Mouse (Mus musculus) midbrain, embryonic 14.5 days (tissue): ENCODE measurements around the gene Ifna7. TPM values are rescaled to one million over a fixed set of nuclear protein-coding genes. Genes with fewer than 3 reads are reported as not detected.
"Not testable (repeated sequence)": the region's sequence is repeated elsewhere in the genome, so short reads cannot be mapped to it uniquely, and the experiment has no call there.

Experiments used
- ATAC-seq: fragments of 200-750 bp; cut with Nextera tagmentation; 2 replicates; pipeline ENCODE4 v1.8.0; 2017; ENCODE audit warnings: moderate number of reproducible peaks, moderate library complexity; ENCODE audit not compliant: low FRiP score, low TSS enrichment
- DNase-seq: peaks from one replicate; pipeline ENCODE4 v3.0.0-alpha.2; 2015
- H3K27ac ChIP-seq: fragments of 300-500 bp; sonication (generic); replicated peaks from 2 replicates; pipeline ENCODE4 v1.5.1; 2014; ENCODE audit warnings: mild to moderate bottlenecking, low read depth, low read length, moderate library complexity
- H3K27me3 ChIP-seq: fragments of 300-500 bp; sonication (generic); 2 replicates; pipeline ENCODE4 v1.6.1; 2014; ENCODE audit warnings: low read length, control low read depth, mixed read lengths; ENCODE audit not compliant: control insufficient read depth, insufficient read depth
- H3K36me3 ChIP-seq: fragments of 300-500 bp; sonication (generic); 2 replicates; pipeline ENCODE4 v1.6.1; 2014; ENCODE audit warnings: low read length, control low read depth; ENCODE audit not compliant: control insufficient read depth, insufficient read depth
- H3K4me1 ChIP-seq: fragments of 300-500 bp; sonication (generic); 2 replicates; pipeline ENCODE4 v1.6.1; 2014; ENCODE audit warnings: mild to moderate bottlenecking, antibody characterized with exemption, low read length, control low read depth; ENCODE audit not compliant: control insufficient read depth, insufficient read depth
- H3K4me2 ChIP-seq: fragments of 300-500 bp; sonication (generic); 2 replicates; pipeline ENCODE4 v1.6.1; 2014; ENCODE audit warnings: mild to moderate bottlenecking, low read length, moderate library complexity
- H3K4me3 ChIP-seq: fragments of 300-500 bp; sonication (generic); replicated peaks from 2 replicates; pipeline ENCODE4 v1.5.1; 2014; ENCODE audit warnings: low read depth, low read length
- H3K9ac ChIP-seq: fragments of 300-500 bp; sonication (generic); replicated peaks from 2 replicates; pipeline ENCODE4 v1.6.1; 2014; ENCODE audit warnings: mild to moderate bottlenecking, low read length, moderate library complexity
- H3K9me3 ChIP-seq: fragments of 300-500 bp; sonication (generic); 2 replicates; pipeline ENCODE4 v1.6.1; 2016; ENCODE audit warnings: low read length, control low read depth, mixed read lengths; ENCODE audit not compliant: control insufficient read depth
- WGBS: fragments of 180-500 bp; shearing (Covaris S2); extraction: QIAGEN DNeasy Blood & Tissue Kit; methylation state at CpG from one replicate; pipeline ENCODE4 v1.1.7; 2014; 5-methylcytosine and 5-hydroxymethylcytosine counted together
- polyA plus RNA-seq: library from polyadenylated mRNA; unstranded; fragments of >200 nt; fragmentation: Nextera tagmentation; extraction: Ambion mirVana; gene quantifications from 2 replicates; pipeline ENCODE4 v1.2.1, GENCODE M21; 2014

Ifna7 gene
- polyA plus RNA-seq, 1 experiment from 2014 or later, result not detected

GRCm38 (mm10) chr4:88791250-88791649 lies 24.8 kb upstream of the Ifna7 start, which contains the start of gene Gm13278:
Gene Gm13278 (plus strand): TSS chr4:88791550.
- H3K4me2 ChIP-seq, H3K9me3 ChIP-seq, H3K4me3 ChIP-seq, H3K36me3 ChIP-seq, ATAC-seq, DNase-seq, H3K9ac ChIP-seq, H3K4me1 ChIP-seq, H3K27ac ChIP-seq, H3K27me3 ChIP-seq: not testable (repeated sequence)
- no CpG with 5 or more reads among the region's 28 CpGs for WGBS

DNA sequence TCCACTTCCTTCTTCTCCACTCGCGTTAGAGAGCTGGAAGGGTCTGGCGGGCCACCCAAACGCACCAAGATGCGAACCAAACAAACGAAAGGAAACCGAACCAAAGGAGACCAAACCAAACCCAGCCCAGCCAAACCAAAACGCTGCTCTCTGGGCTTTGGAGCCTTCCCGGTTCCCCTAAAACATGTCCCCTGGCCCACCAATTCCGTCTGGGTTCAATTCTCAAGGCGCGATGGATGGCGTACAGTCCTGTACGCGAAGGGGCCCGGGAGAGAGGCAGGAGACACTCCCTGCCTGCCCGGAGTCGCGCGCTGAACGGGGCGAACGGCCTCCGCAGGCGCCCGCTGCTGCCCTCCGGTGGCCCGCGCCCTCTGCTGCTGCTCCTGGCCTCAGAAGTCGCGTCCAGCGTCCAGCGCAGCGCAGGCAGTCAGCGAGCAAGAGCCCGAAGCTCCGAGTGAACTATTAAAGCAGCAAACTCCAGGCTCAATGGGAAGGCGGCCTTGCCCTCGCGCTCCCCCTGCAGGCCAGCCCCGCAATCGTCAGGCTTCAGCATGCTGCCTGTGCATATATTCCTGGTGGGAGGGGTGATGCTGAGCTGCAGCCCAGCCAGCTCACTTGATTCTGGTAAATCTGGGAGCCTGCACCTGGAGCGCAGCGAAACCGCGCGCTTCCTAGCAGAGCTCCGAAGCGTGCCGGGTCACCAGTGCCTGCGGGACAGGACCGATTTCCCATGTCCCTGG lies 21.9 kb upstream of the Ifna7 start, which contains the start of gene Gm13275:
Gene Gm13275, plus strand, starts transcription at position 552 of the 740 bp plus-strand sequence.
- not testable (repeated sequence) for H3K27ac ChIP-seq, H3K4me1 ChIP-seq, ATAC-seq, H3K36me3 ChIP-seq, H3K4me2 ChIP-seq, H3K9me3 ChIP-seq, DNase-seq, H3K27me3 ChIP-seq, H3K4me3 ChIP-seq, H3K9ac ChIP-seq
- WGBS, result 0% methylated on average over 10 of the region's 52 CpGs

GRCm38 (mm10) chr4:88797097-88797496 lies 18.9 kb upstream of the Ifna7 start, which contains the start of gene Gm13279:
Gene Gm13279 (plus strand): TSS chr4:88797397.
- WGBS, result no CpG with 5 or more reads among the region's 28 CpGs
- not testable (repeated sequence) for H3K9me3 ChIP-seq, H3K4me3 ChIP-seq, H3K4me1 ChIP-seq, H3K9ac ChIP-seq, DNase-seq, H3K27ac ChIP-seq, H3K27me3 ChIP-seq, H3K4me2 ChIP-seq, H3K36me3 ChIP-seq, ATAC-seq

DNA sequence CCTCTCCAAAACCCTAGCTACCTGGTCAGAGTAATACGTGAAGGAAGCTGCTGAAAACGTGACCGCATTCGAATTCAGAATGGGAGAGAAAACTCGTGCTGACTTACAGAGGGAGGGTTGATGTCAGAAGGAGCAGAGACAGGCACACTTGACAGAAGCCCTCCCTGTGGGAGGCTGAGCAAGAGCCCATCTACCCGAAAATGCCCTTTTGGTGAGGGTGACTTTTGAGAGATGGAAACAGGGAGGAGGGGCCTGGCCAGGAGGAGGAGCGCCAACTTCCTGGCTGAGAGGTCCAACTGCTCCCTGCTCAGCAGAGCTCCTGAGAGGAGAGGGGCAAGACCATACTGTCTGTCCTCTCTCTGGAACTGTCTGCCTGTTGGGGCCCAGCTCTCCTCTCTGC lies 16.7 kb upstream of the Ifna7 start, which contains the start of gene Gm13285:
Gene Gm13285, plus strand, starts transcription at position 301 of the 400 bp plus-strand sequence.
- H3K36me3 ChIP-seq, H3K9ac ChIP-seq, H3K27ac ChIP-seq, DNase-seq, H3K4me1 ChIP-seq, ATAC-seq, H3K4me2 ChIP-seq, H3K4me3 ChIP-seq, H3K27me3 ChIP-seq, H3K9me3 ChIP-seq: not testable (repeated sequence)
- WGBS, result 14% methylated on average over 3 of the region's 7 CpGs

GRCm38 (mm10) chr4:88802954-88803353 lies 13.1 kb upstream of the Ifna7 start, which contains the start of gene Gm13287:
Gene Gm13287 (plus strand): TSS chr4:88803254.
- H3K4me3 ChIP-seq, H3K9me3 ChIP-seq, H3K9ac ChIP-seq, H3K27me3 ChIP-seq, H3K4me2 ChIP-seq, H3K27ac ChIP-seq, H3K4me1 ChIP-seq, DNase-seq, H3K36me3 ChIP-seq, ATAC-seq: not testable (repeated sequence)
- no CpG with 5 or more reads among the region's 29 CpGs for WGBS

GRCm38 (mm10) chr4:88805231-88805630 lies 10.8 kb upstream of the Ifna7 start, which contains the start of gene Gm13288:
Gene Gm13288 (plus strand): TSS chr4:88805531.
- DNase-seq, ATAC-seq, H3K27ac ChIP-seq, H3K9ac ChIP-seq, H3K27me3 ChIP-seq, H3K9me3 ChIP-seq, H3K4me1 ChIP-seq, H3K36me3 ChIP-seq: not testable (repeated sequence)
- WGBS, result no CpG with 5 or more reads among the region's 8 CpGs
- Histone ChIP-seq H3K4me2 (peak within 1 kb of the TSS; percentile 38), H3K4me3 (0 out of 2 replicates have a peak within 1 kb of the TSS, but pooled peaks have one; percentile 14)

- H3K27me3 ChIP-seq, H3K27ac ChIP-seq, H3K9me3 ChIP-seq, DNase-seq, H3K4me1 ChIP-seq, ATAC-seq, H3K36me3 ChIP-seq, H3K9ac ChIP-seq: not testable (repeated sequence)
- Histone ChIP-seq H3K4me3 (0 out of 2 replicates have a peak overlapping the region, but pooled peaks have one; percentile 14), H3K4me2 (peak overlapping the region; percentile 38)
- 0% methylated on average over 3 of the region's 34 CpGs for WGBS
These were observed 10.3 kb upstream of the Ifna7 start for GRCm38 (mm10) chr4:88805761-88806160.

GRCm38 (mm10) chr4:88819659-88820058 lies 3.6 kb downstream of the Ifna7 start, which contains the start of gene Ifna11:
Gene Ifna11 (plus strand): TSS chr4:88819959.
- ATAC-seq (no peak), DNase-seq (no peak)
- Histone ChIP-seq H3K27me3 (no peaks in the 10 kb centered on the region), H3K9ac (no peak within 1 kb of the TSS), H3K4me2 (no peak within 1 kb of the TSS), H3K4me3 (no peak within 1 kb of the TSS), H3K9me3 (no peaks in the 10 kb centered on the region), H3K4me1 (no peaks in the 10 kb centered on the region), H3K27ac (no peak within 1 kb of the TSS), H3K36me3 (no peaks in the 10 kb centered on the region)
- WGBS, result 97% methylated on average over 1 of the region's 1 CpGs

GRCm38 (mm10) chr4:88822995-88823394 lies 7.0 kb downstream of the Ifna7 start:
- Histone ChIP-seq H3K4me1 (no peaks in the 10 kb centered on the region), H3K4me3 (no peak overlapping the region), H3K9me3 (no peaks in the 10 kb centered on the region), H3K4me2 (no peak overlapping the region), H3K27ac (no peak overlapping the region), H3K36me3 (no peaks in the 10 kb centered on the region), H3K9ac (no peak overlapping the region), H3K27me3 (no peaks in the 10 kb centered on the region)
- 20% methylated on average over 4 of the region's 4 CpGs for WGBS
- DNase-seq (peak; percentile 67), ATAC-seq (no peak)
